Mouse (Mus musculus): Measurements from ENCODE around the gene Pacrg.

The Pacrg gene

GRCm38 (mm10) chr17:10624699-10625424 is 215.2 kb downstream of the Pacrg start:
- no peak for DNase-seq (ENCODE audit: low spot score)

GRCm38 (mm10) chr17:10620621-10621020 is 219.5 kb downstream of the Pacrg start:
- DNase-seq (ENCODE audit: low spot score) = no peak

- no peak for DNase-seq (ENCODE audit: low spot score)
Measured at GRCm38 (mm10) chr17:10619881-10620280, 220.2 kb downstream of the Pacrg start.

GRCm38 (mm10) chr17:10617656-10618055 is 222.5 kb downstream of the Pacrg start:
- DNase-seq (ENCODE audit: low spot score) = no peak

GRCm38 (mm10) chr17:10615611-10616010 is 224.5 kb downstream of the Pacrg start:
- DNase-seq (ENCODE audit: low spot score) = no peak

GRCm38 (mm10) chr17:10614696-10615095 is 225.4 kb downstream of the Pacrg start:
- DNase-seq (ENCODE audit: low spot score) = no peak

- DNase-seq (ENCODE audit: low spot score) = no peak
Measured at GRCm38 (mm10) chr17:10611626-10612025, 228.5 kb downstream of the Pacrg start.

GRCm38 (mm10) chr17:10608146-10608545 is 232.0 kb downstream of the Pacrg start:
- DNase-seq (ENCODE audit: low spot score) = no peak

GRCm38 (mm10) chr17:10606090-10606489 is 234.0 kb downstream of the Pacrg start:
- no peak for DNase-seq (ENCODE audit: low spot score)

GRCm38 (mm10) chr17:10597741-10598140 is 242.4 kb downstream of the Pacrg start:
- DNase-seq (ENCODE audit: low spot score) = no peak

- DNase-seq (ENCODE audit: low spot score) = no peak
Measured at GRCm38 (mm10) chr17:10589604-10590003, 250.5 kb downstream of the Pacrg start.

- DNase-seq (ENCODE audit: low spot score) = no peak
Measured at GRCm38 (mm10) chr17:10588922-10589400, 251.2 kb downstream of the Pacrg start.

- peak; percentile 6 for DNase-seq (ENCODE audit: low spot score)
Measured at GRCm38 (mm10) chr17:10583301-10583700, 256.8 kb downstream of the Pacrg start.

- DNase-seq (ENCODE audit: low spot score) = no peak
Measured at GRCm38 (mm10) chr17:10575306-10575705, 264.8 kb downstream of the Pacrg start.

GRCm38 (mm10) chr17:10572436-10572835 is 267.7 kb downstream of the Pacrg start:
- DNase-seq (ENCODE audit: low spot score) = no peak

- no peak for DNase-seq (ENCODE audit: low spot score)
Measured at GRCm38 (mm10) chr17:10569270-10569669, 270.8 kb downstream of the Pacrg start.

- DNase-seq (ENCODE audit: low spot score) = no peak
Measured at GRCm38 (mm10) chr17:10567411-10567810, 272.7 kb downstream of the Pacrg start.

GRCm38 (mm10) chr17:10564191-10564590 is 275.9 kb downstream of the Pacrg start:
- no peak for DNase-seq (ENCODE audit: low spot score)

- DNase-seq (ENCODE audit: low spot score) = no peak
Measured at GRCm38 (mm10) chr17:10562871-10563270, 277.2 kb downstream of the Pacrg start.

- no peak for DNase-seq (ENCODE audit: low spot score)
Measured at GRCm38 (mm10) chr17:10560053-10560452, 280.1 kb downstream of the Pacrg start.

- DNase-seq (ENCODE audit: low spot score) = no peak
Measured at GRCm38 (mm10) chr17:10558671-10559070, 281.4 kb downstream of the Pacrg start.

GRCm38 (mm10) chr17:10552295-10553056 is 287.6 kb downstream of the Pacrg start:
- DNase-seq (ENCODE audit: low spot score) = no peak
